Mouse (Mus musculus): ENCODE measurements around the gene Map1a.
A peak's percentile ranks its signal among the peaks of the same experiment; 100 is the strongest.

Gene Map1a

GRCm38 (mm10) chr2:121288901-121289729 lies at the start of gene Map1a:
Map1a (plus strand) TSS chr2:121289600.
- DNase-seq (ENCODE audit: low spot score in 2 of 2): peak; percentile 95 to 97

GRCm38 (mm10) chr2:121244099-121244498 lies 45.3 kb upstream of the Map1a start:
- no peak for DNase-seq (ENCODE audit: low spot score in 2 of 2)

- DNase-seq (ENCODE audit: low spot score in 2 of 2): no peak
Observed at GRCm38 (mm10) chr2:121249758-121250157, 39.6 kb upstream of the Map1a start.

- DNase-seq (ENCODE audit: low spot score in 2 of 2): no peak
Observed at GRCm38 (mm10) chr2:121268446-121268845, 21.0 kb upstream of the Map1a start.

GRCm38 (mm10) chr2:121270521-121271235 lies 18.7 kb upstream of the Map1a start:
- DNase-seq (ENCODE audit: low spot score in 2 of 2): no peak

GRCm38 (mm10) chr2:121271236-121271927 lies 18.0 kb upstream of the Map1a start, which contains the start of gene Trp53bp1:
Trp53bp1 (minus strand) TSS chr2:121271407.
- DNase-seq (ENCODE audit: low spot score in 2 of 2): peak; percentile 92 to 95

- DNase-seq (ENCODE audit: low spot score in 2 of 2): no peak
Observed at GRCm38 (mm10) chr2:121271928-121272516, 17.4 kb upstream of the Map1a start.

- no peak for DNase-seq (ENCODE audit: low spot score in 2 of 2)
Observed at GRCm38 (mm10) chr2:121287850-121288249, 1.6 kb upstream of the Map1a start.

- DNase-seq (ENCODE audit: low spot score in 2 of 2): no peak
Observed at GRCm38 (mm10) chr2:121289730-121290540, 535 bp downstream of the Map1a start.

- no peak for DNase-seq (ENCODE audit: low spot score in 2 of 2)
Observed at GRCm38 (mm10) chr2:121292316-121293013, 3.1 kb downstream of the Map1a start.

GRCm38 (mm10) chr2:121294182-121294581 lies 4.8 kb downstream of the Map1a start:
- DNase-seq (ENCODE audit: low spot score in 2 of 2): peak; percentile 31 to 35

GRCm38 (mm10) chr2:121294753-121295607 lies 5.6 kb downstream of the Map1a start:
- peak; percentile 73 to 75 for DNase-seq (ENCODE audit: low spot score in 2 of 2)

- peak; percentile 55 to 69 for DNase-seq (ENCODE audit: low spot score in 2 of 2)
Observed at GRCm38 (mm10) chr2:121295608-121296571, 6.5 kb downstream of the Map1a start.

GRCm38 (mm10) chr2:121296754-121297231 lies 7.4 kb downstream of the Map1a start:
- DNase-seq (ENCODE audit: low spot score in 2 of 2): peak in 1 of 2 experiments; percentile 17

- no peak for DNase-seq (ENCODE audit: low spot score in 2 of 2)
Observed at GRCm38 (mm10) chr2:121297701-121298100, 8.3 kb downstream of the Map1a start.

- no peak for DNase-seq (ENCODE audit: low spot score in 2 of 2)
Observed at GRCm38 (mm10) chr2:121298131-121298530, 8.7 kb downstream of the Map1a start.

- DNase-seq (ENCODE audit: low spot score in 2 of 2): no peak
Observed at GRCm38 (mm10) chr2:121299471-121299870, 10.1 kb downstream of the Map1a start.

- no peak for DNase-seq (ENCODE audit: low spot score in 2 of 2)
Observed at GRCm38 (mm10) chr2:121300036-121300435, 10.6 kb downstream of the Map1a start.
